Mouse (Mus musculus): ENCODE measurements around the gene Ppm1h. TPM values are rescaled to one million over a fixed set of nuclear protein-coding genes. Genes with fewer than 3 reads are reported as not detected.

The Ppm1h gene
- polyA plus RNA-seq, 1 experiment from 2014 or later, result 20.3 TPM

DNA sequence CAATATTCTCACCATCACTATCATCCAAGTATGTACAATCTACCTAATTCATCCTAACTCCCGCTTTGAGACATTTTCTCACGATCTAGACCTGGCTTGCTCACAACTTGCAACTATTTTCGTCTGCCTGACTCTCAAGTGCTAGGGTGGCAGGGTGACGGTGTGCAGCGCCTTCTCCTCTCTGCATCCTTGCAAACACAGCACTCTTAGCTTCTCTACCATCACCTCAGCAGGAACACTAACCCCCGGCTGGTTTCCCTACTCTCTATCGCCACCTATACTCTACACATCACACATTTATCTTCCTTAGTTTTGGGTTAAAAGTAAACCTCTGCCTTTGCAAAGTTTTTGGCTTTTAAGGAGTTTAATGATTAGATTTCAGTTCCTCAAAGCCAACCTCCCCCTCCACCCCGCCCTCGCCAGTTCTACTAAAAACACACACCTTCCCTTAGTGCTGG is 309.1 kb downstream of the Ppm1h start:
- ATAC-seq (ENCODE audit: low FRiP score), result no peak
- H3K27ac ChIP-seq, result peak overlapping the region; percentile 58
- 30% methylated on average over 9 of the region's 9 CpGs for WGBS
- peaks cover 14% of the 10 kb centered on the region for H3K36me3 ChIP-seq
- peaks cover 31% of the 10 kb centered on the region for H3K4me1 ChIP-seq (replicated peaks)
- no peaks in the 10 kb centered on the region for H3K9me3 ChIP-seq
- peak overlapping the region; percentile 30 for H3K4me2 ChIP-seq
- 0 out of 2 replicates have a peak overlapping the region, but pooled peaks have one; percentile 20 for H3K9ac ChIP-seq
- H3K27me3 ChIP-seq, result no peaks in the 10 kb centered on the region
- H3K4me3 ChIP-seq, result no peak overlapping the region

DNA sequence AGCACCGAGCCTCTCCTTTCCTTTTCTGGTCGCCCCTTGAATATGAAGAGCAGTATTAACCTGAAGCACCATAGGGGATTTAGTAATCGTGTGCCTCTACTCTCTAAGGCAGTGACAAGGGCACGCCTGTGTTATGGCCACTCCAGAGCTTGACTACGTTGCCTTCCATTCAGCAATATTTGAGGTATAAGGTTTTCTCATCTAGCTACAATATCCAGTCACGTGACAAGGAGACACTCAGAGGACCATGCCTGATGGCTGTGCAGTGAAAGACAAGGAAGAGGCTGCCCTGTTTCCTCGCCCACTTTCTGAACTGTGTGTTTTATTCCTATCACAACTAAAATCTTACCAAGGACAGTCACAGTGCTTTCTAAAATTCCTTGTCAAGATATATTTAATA is 309.8 kb downstream of the Ppm1h start:
- WGBS, result 88% methylated on average over 7 of the region's 7 CpGs
- no peaks in the 10 kb centered on the region for H3K27me3 ChIP-seq
- peaks cover 24% of the 10 kb centered on the region for H3K4me1 ChIP-seq (replicated peaks)
- no peak overlapping the region for H3K4me3 ChIP-seq
- no peak overlapping the region for H3K4me2 ChIP-seq
- no peaks in the 10 kb centered on the region for H3K9me3 ChIP-seq
- no peak overlapping the region for H3K27ac ChIP-seq
- H3K9ac ChIP-seq, result no peak overlapping the region
- ATAC-seq (ENCODE audit: low FRiP score), result no peak
- peaks cover 18% of the 10 kb centered on the region for H3K36me3 ChIP-seq

DNA sequence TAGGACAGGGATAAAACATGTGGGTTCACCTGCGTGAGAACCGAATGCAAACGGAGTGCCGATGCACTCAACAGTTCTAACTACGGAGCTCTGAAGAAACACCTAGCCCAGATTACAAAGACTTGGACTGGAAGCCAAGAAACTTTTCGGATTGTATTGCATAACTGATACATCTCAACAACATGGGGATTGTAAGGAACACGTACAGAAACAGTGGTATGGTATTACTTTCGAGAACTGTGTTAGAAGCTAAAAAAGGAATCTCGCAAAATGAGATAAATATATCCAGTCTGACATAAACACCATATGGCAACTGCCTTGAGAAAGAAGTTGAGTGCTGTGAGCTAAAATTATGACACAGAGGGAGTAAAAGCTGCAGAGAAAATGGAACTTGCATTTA is 311.4 kb downstream of the Ppm1h start:
- Histone ChIP-seq H3K4me3 (no peak overlapping the region), H3K9ac (no peak overlapping the region), H3K27ac (no peak overlapping the region), H3K27me3 (no peaks in the 10 kb centered on the region), H3K4me2 (no peak overlapping the region), H3K4me1 (replicated peaks) (peaks cover 14% of the 10 kb centered on the region), H3K9me3 (no peaks in the 10 kb centered on the region), H3K36me3 (peaks cover 29% of the 10 kb centered on the region)
- 94% methylated on average over 9 of the region's 9 CpGs for WGBS
- ATAC-seq (ENCODE audit: low FRiP score), result no peak

GRCm38 (mm10) chr10:122990606-122991005 is 312.0 kb downstream of the Ppm1h start:
- H3K4me3 ChIP-seq, result no peak overlapping the region
- H3K9ac ChIP-seq, result no peak overlapping the region
- no peaks in the 10 kb centered on the region for H3K9me3 ChIP-seq
- peaks cover 36% of the 10 kb centered on the region for H3K36me3 ChIP-seq
- 94% methylated on average over 6 of the region's 6 CpGs for WGBS
- H3K27ac ChIP-seq, result no peak overlapping the region
- no peaks in the 10 kb centered on the region for H3K27me3 ChIP-seq
- no peak for ATAC-seq (ENCODE audit: low FRiP score)
- H3K4me2 ChIP-seq, result no peak overlapping the region
- H3K4me1 ChIP-seq (replicated peaks), result peaks cover 14% of the 10 kb centered on the region

DNA sequence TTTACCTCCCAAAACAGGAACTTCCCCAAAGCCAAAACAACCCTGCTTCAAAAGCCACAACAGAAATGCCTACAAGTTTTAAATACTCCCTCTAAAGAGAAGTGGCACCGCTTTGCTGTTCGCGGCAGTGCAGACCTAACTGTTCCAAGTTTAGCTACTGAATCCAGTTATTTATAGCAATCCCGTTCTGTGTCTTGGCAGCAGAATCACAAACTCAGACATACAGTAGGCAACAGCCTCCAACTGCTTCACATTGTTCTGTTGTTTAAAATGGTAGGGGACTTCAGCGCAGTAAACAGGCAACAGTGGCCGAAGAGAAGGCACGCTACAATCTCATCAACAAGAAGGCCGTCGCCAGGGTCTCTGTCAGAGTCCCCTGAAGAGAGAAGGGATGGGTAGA is 312.5 kb downstream of the Ppm1h start:
- WGBS, result 92% methylated on average over 9 of the region's 9 CpGs

GRCm38 (mm10) chr10:122991648-122992047 is 313.1 kb downstream of the Ppm1h start:
- no peak for ATAC-seq (ENCODE audit: low FRiP score)
- no peaks in the 10 kb centered on the region for H3K27me3 ChIP-seq
- no peak overlapping the region for H3K9ac ChIP-seq
- peaks cover 13% of the 10 kb centered on the region for H3K4me1 ChIP-seq (replicated peaks)
- no peaks in the 10 kb centered on the region for H3K9me3 ChIP-seq
- no peak overlapping the region for H3K4me3 ChIP-seq
- 90% methylated on average over 9 of the region's 9 CpGs for WGBS
- H3K36me3 ChIP-seq, result peaks cover 46% of the 10 kb centered on the region
- H3K27ac ChIP-seq, result peak overlapping the region; percentile 18; the same call in 1 of the 2 replicates
- no peak overlapping the region for H3K4me2 ChIP-seq

More for the DNA sequence above, 312.5 kb downstream of the Ppm1h start:
- Histone ChIP-seq H3K27ac (0 out of 2 replicates have a peak overlapping the region, but pooled peaks have one; percentile 44), H3K9ac (no peak overlapping the region), H3K9me3 (no peaks in the 10 kb centered on the region), H3K4me1 (replicated peaks) (peaks cover 14% of the 10 kb centered on the region), H3K36me3 (peaks cover 40% of the 10 kb centered on the region), H3K27me3 (no peaks in the 10 kb centered on the region), H3K4me3 (no peak overlapping the region), H3K4me2 (no peak overlapping the region)
- no peak for ATAC-seq (ENCODE audit: low FRiP score)

DNA sequence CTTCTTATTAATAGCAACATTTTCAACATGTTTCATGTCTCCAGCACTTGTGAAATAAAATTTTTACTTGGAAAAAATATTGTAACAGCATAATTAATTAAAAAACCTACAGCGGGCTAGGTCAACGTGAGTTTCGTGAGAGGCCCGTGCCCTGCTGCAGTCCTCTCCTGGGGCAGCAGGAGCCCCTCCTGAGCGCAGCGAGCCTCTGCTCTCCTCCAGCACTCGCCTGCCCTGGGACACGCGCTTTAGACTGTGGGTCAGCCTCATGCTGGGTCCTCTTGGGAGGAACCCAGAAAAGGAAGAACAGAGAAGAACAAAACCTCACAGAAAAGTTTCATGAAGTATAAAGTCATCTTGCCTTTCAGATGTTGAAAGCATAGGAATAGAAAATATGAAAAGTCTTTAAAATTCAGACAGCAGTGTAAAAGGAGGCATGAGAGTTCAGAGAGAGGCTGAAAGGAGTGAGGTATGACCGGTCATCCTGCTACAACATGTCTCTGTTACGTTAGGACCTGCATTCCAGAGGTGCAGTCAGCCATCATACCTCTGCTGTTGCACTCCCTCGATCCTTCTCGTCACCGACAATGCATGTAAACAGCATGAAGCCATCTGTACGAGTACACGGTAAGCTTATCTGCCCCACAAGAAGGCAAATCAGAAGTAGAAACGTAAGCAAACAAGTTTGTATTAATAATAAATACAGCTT is 316.0 kb downstream of the Ppm1h start:
- Histone ChIP-seq H3K4me2 (no peak overlapping the region), H3K36me3 (peaks cover 74% of the 10 kb centered on the region), H3K27ac (no peak overlapping the region), H3K4me1 (replicated peaks) (no peaks in the 10 kb centered on the region), H3K9me3 (no peaks in the 10 kb centered on the region), H3K9ac (no peak overlapping the region), H3K4me3 (no peak overlapping the region), H3K27me3 (no peaks in the 10 kb centered on the region)
- 60% methylated on average over 17 of the region's 17 CpGs for WGBS
- ATAC-seq (ENCODE audit: low FRiP score), result no peak

MicroRNA genes within 50 kb of the gene (microRNA counts, 519-probe panel; counts per million panel counts)
- 5,718 counts per million, percentile 94 among the panel's probes with 10 or more counts for microRNA mmu-let-7i

Small RNAs within 50 kb of the gene (microRNA-seq; reads per million reads assigned to microRNA genes)
- gene Mir6412 (not detected), gene Mir8104 (not detected), gene Mirlet7i (31,086 reads per million, percentile 98 among the genes with 10 or more reads in this experiment)

Other genes with a start within 250 kb of the Ppm1h start
- 1.6 and 1.7 TPM in 2 replicates for gene Avpr1a, start 230.3 kb upstream of the Ppm1h start, polyA plus RNA-seq (2015; fragmentation: Nextera tagmentation; extraction: Ambion mirVana)